Mouse (Mus musculus) intestine, embryonic 14.5 days (tissue): ENCODE data around the gene Arid5b. TPM values are rescaled to one million over a fixed set of nuclear protein-coding genes. Genes with fewer than 3 reads are reported as not detected.
A peak's percentile ranks its signal among the peaks of the same experiment; 100 is the strongest.

ENCODE experiments used
- ATAC-seq: fragments of 200-750 bp; cut with Nextera tagmentation; replicated peaks from 2 replicates; pipeline ENCODE4 v1.8.0; 2017; ENCODE audit warnings: low read depth, moderate number of reproducible peaks, moderate TSS enrichment, moderate library complexity; ENCODE audit not compliant: low FRiP score, low TSS enrichment
- DNase-seq: peaks from one replicate; pipeline ENCODE4 v3.0.0-alpha.2; 2018; ENCODE audit warnings: low spot score
- H3K27ac ChIP-seq: fragments of 300-500 bp; sonication (generic); 2 replicates; pipeline ENCODE4 v1.5.1; 2014; ENCODE audit warnings: low read depth, mild to moderate bottlenecking, control low read depth
- H3K27me3 ChIP-seq: fragments of 300-500 bp; sonication (generic); replicated peaks from 2 replicates; pipeline ENCODE4 v1.6.1; 2014; ENCODE audit warnings: low read length, control low read depth; ENCODE audit not compliant: control insufficient read depth, insufficient read depth
- H3K36me3 ChIP-seq: fragments of 300-500 bp; sonication (generic); 2 replicates; pipeline ENCODE4 v1.6.1; 2014; ENCODE audit warnings: low read length, control low read depth; ENCODE audit not compliant: control insufficient read depth, insufficient read depth
- H3K4me1 ChIP-seq: fragments of 300-500 bp; sonication (generic); replicated peaks from 2 replicates; pipeline ENCODE4 v1.6.1; 2014; ENCODE audit warnings: low read length, control low read depth, mixed read lengths; ENCODE audit not compliant: control insufficient read depth, insufficient read depth
- H3K4me2 ChIP-seq: fragments of 300-500 bp; sonication (generic); 2 replicates; pipeline ENCODE4 v1.6.1; 2014; ENCODE audit warnings: low read length
- H3K4me3 ChIP-seq: fragments of 300-500 bp; sonication (generic); 2 replicates; pipeline ENCODE4 v1.5.1; 2014; ENCODE audit warnings: low read depth, low read length, control low read depth, mixed read lengths
- H3K9ac ChIP-seq: fragments of 300-500 bp; sonication (generic); 2 replicates; pipeline ENCODE4 v1.6.1; 2014; ENCODE audit warnings: mild to moderate bottlenecking, low read length
- H3K9me3 ChIP-seq: fragments of 300-500 bp; sonication (generic); 2 replicates; pipeline ENCODE4 v1.6.1; 2016; ENCODE audit warnings: low read length, control low read depth; ENCODE audit not compliant: control insufficient read depth
- WGBS: fragments of 180-500 bp; shearing (Covaris S2); extraction: QIAGEN DNeasy Blood & Tissue Kit; methylation state at CpG from one replicate; pipeline ENCODE4 v1.1.7; 2014; 5-methylcytosine and 5-hydroxymethylcytosine counted together
- polyA plus RNA-seq: library from polyadenylated mRNA; unstranded; fragments of >200 nt; fragmentation: Nextera tagmentation; extraction: Ambion mirVana; gene quantifications from 2 replicates; pipeline ENCODE4 v1.2.1, GENCODE M21; 2014

Arid5b gene
- polyA plus RNA-seq, 1 experiment from 2014 or later, result 34.0 TPM

DNA sequence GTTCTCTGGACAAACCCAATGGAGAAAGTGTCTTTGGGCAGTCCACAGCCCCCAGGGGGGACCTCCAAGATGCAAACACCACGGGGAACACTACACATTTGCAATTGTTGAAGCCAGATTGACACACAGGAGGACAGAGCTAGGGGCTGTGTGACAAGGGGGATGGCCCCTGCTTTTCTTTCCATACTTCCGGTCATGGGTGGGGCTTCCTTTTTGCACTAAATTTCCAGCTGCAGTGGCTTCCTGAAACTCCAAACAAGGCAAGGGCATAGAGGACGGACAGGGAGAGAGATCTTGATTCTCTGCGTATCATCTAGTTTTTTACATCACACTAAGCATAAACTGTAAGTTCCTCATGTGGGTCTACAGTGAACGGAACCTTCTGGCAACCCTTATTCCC is 210.6 kb downstream of the Arid5b start:
- Histone ChIP-seq H3K9me3 (no peaks in the 10 kb centered on the region), H3K4me2 (no peak overlapping the region), H3K9ac (no peak overlapping the region), H3K4me3 (no peak overlapping the region), H3K27ac (no peak overlapping the region), H3K27me3 (no peaks in the 10 kb centered on the region), H3K4me1 (no peaks in the 10 kb centered on the region), H3K36me3 (no peaks in the 10 kb centered on the region)
- 76% methylated on average over 5 of the region's 5 CpGs for WGBS
- ATAC-seq (no peak), DNase-seq (no peak)

GRCm38 (mm10) chr10:68066173-68066572 is 212.4 kb downstream of the Arid5b start:
- no peaks in the 10 kb centered on the region for H3K9me3 ChIP-seq
- WGBS, result 86% methylated on average over 5 of the region's 5 CpGs
- no peaks in the 10 kb centered on the region for H3K36me3 ChIP-seq
- no peak for ATAC-seq
- H3K27me3 ChIP-seq, result no peaks in the 10 kb centered on the region
- no peak overlapping the region for H3K27ac ChIP-seq
- DNase-seq, result no peak
- no peaks in the 10 kb centered on the region for H3K4me1 ChIP-seq
- H3K9ac ChIP-seq, result no peak overlapping the region
- H3K4me3 ChIP-seq, result no peak overlapping the region
- H3K4me2 ChIP-seq, result no peak overlapping the region

- 92% methylated on average over 10 of the region's 10 CpGs for WGBS
- no peak for ATAC-seq
These were observed 214.0 kb downstream of the Arid5b start for GRCm38 (mm10) chr10:68064571-68064970.

DNA sequence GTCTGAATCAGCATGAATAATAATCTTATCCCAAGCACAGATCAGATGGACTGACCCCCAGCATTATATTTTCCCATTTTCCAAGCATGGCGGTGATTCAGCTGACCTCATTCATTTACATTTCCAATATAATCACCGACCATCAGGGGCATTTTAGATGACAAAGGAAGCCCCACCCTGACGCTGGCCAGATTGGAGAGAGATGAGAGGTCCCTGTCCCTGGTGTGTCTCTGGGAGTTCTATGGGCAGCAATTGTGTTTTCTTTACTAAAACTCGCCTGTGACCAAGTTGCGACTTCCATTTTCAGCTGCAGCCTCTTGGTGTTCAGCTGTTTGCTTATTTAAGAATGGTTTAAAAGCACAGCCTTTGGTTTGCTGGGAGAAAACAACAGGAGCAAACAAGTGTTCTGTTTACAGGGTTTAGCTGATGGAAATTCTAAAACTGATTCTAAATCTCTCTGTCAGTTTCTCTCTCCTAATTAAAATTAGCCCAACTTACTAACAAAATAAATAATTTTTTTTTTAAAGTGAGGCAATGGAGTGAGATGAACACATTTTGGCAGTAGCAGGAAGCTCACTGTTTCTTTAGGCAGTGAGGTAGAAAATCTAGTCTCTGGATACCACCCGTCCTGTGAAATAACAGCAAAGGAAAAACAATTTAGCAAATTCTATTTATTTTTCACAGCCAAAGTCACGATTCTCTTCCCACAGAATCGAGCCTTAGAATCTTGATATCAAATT is 214.6 kb downstream of the Arid5b start:
- no peaks in the 10 kb centered on the region for H3K36me3 ChIP-seq
- H3K27ac ChIP-seq, result no peak overlapping the region
- H3K9me3 ChIP-seq, result no peaks in the 10 kb centered on the region
- H3K4me2 ChIP-seq, result no peak overlapping the region
- no peaks in the 10 kb centered on the region for H3K4me1 ChIP-seq
- no peak for ATAC-seq
- H3K27me3 ChIP-seq, result no peaks in the 10 kb centered on the region
- no peak overlapping the region for H3K4me3 ChIP-seq
- H3K9ac ChIP-seq, result no peak overlapping the region
- 55% methylated on average over 8 of the region's 8 CpGs for WGBS
- DNase-seq, result no peak

More at GRCm38 (mm10) chr10:68064571-68064970, 214.0 kb downstream of the Arid5b start:
- Histone ChIP-seq H3K36me3 (no peaks in the 10 kb centered on the region), H3K9me3 (no peaks in the 10 kb centered on the region), H3K4me3 (no peak overlapping the region), H3K4me1 (no peaks in the 10 kb centered on the region), H3K9ac (no peak overlapping the region), H3K27me3 (no peaks in the 10 kb centered on the region), H3K4me2 (no peak overlapping the region), H3K27ac (no peak overlapping the region)
- DNase-seq, result no peak

DNA sequence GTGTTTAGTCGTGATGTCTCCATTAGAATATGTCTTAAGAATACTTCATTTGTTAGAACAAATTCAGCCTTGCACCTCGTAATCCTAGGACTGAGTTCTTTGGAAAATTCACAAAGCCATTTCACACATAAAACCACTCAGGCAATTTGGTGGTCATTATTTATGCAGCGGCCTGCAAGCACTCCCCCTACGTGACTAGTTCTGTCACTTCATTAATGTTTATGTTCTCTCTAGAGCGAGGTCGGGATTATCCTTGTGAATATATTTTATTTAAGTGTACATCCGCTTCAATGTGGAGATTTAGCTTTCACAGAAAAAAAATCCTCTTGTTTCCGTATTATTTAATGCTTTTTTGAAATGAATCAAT is 217.3 kb downstream of the Arid5b start:
- no peaks in the 10 kb centered on the region for H3K27me3 ChIP-seq
- H3K4me1 ChIP-seq, result no peaks in the 10 kb centered on the region
- no peaks in the 10 kb centered on the region for H3K36me3 ChIP-seq
- no peak overlapping the region for H3K4me2 ChIP-seq
- H3K4me3 ChIP-seq, result no peak overlapping the region
- H3K27ac ChIP-seq, result peak overlapping the region; percentile 52
- no peak overlapping the region for H3K9ac ChIP-seq
- 43% methylated on average over 8 of the region's 8 CpGs for WGBS
- peaks cover 3% of the 10 kb centered on the region; the same call in 1 of the 2 replicates for H3K9me3 ChIP-seq
- DNase-seq, result no peak
- ATAC-seq, result no peak

- no peak for DNase-seq
- Histone ChIP-seq H3K27me3 (no peaks in the 10 kb centered on the region), H3K4me1 (no peaks in the 10 kb centered on the region), H3K4me3 (no peak overlapping the region), H3K9me3 (peaks cover 3% of the 10 kb centered on the region; the same call in 1 of the 2 replicates), H3K4me2 (peak overlapping the region; percentile 21; the same call in 1 of the 2 replicates), H3K36me3 (no peaks in the 10 kb centered on the region), H3K27ac (peak overlapping the region; percentile 52), H3K9ac (no peak overlapping the region)
- WGBS, result 47% methylated on average over 16 of the region's 16 CpGs
- ATAC-seq, result no peak
These were observed 217.8 kb downstream of the Arid5b start for GRCm38 (mm10) chr10:68060590-68061248.

- WGBS, result 98% methylated on average over 1 of the region's 1 CpGs
- ATAC-seq (no peak), DNase-seq (no peak)
- Histone ChIP-seq H3K27me3 (no peaks in the 10 kb centered on the region), H3K4me2 (no peak overlapping the region), H3K27ac (no peak overlapping the region), H3K9ac (no peak overlapping the region), H3K4me3 (no peak overlapping the region), H3K36me3 (no peaks in the 10 kb centered on the region), H3K9me3 (peaks cover 3% of the 10 kb centered on the region; the same call in 1 of the 2 replicates), H3K4me1 (no peaks in the 10 kb centered on the region)
These were observed 220.2 kb downstream of the Arid5b start for GRCm38 (mm10) chr10:68058378-68058777.

DNA sequence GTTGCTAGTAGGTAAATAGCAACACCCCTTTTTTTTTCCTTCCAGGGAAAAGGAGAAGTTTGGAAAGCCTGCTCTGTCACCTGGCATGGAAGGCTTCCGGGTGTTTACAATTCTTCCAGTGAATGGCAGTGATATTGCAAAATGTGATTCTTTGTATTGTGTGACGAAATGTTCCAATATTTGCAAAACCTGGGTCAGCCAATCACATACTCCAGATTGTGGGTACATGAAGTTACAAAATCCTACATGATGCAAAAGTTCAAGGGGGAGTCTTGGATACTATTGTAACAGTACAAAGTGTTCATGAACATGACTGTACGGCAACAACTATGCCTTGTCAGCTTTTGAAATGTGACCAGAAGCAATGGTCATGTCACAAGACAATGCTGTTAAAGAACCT is 220.7 kb downstream of the Arid5b start:
- no peaks in the 10 kb centered on the region for H3K4me1 ChIP-seq
- ATAC-seq, result no peak
- no peak overlapping the region for H3K4me3 ChIP-seq
- no peaks in the 10 kb centered on the region for H3K27me3 ChIP-seq
- no peak for DNase-seq
- no peak overlapping the region for H3K9ac ChIP-seq
- H3K9me3 ChIP-seq, result peaks cover 3% of the 10 kb centered on the region; the same call in 1 of the 2 replicates
- WGBS, result 95% methylated on average over 3 of the region's 3 CpGs
- no peak overlapping the region for H3K27ac ChIP-seq
- no peaks in the 10 kb centered on the region for H3K36me3 ChIP-seq
- H3K4me2 ChIP-seq, result no peak overlapping the region
